Mouse (Mus musculus): ENCODE data around the gene Pla2g5. TPM values are rescaled to one million over a fixed set of nuclear protein-coding genes. Genes with fewer than 3 reads are reported as not detected.

Pla2g5 gene
- polyA plus RNA-seq, 1 experiment from 2014 or later: 0.79 TPM

DNA sequence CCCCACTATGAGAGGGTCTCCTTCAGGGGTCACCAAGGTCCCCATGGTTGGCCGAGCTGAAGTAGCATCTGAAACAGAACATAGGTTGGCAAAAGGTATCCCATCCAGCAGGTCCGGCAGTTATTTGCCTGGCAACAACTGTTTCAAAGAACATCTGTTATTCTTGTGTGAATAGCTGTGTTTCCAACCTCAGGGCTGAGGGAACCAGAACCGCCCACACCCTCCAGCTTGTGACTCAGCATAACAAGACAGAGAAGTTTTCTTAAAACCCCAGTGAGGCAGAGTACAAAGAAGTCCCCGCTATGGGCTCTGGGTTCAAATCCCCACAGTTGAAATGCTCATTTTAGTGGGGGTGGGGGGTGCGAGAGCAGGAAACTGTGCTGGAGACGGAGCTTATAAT, 81.2 kb downstream of the Pla2g5 start:
- Histone ChIP-seq H3K4me1 (ENCODE audit: control insufficient read depth, insufficient read depth, low read length) (0 out of 2 replicates have a peak, but pooled peaks cover 4% of the 10 kb centered on the region), H3K27ac (ENCODE audit: low read length) (no peak overlapping the region), H3K4me3 (ENCODE audit: low read depth, low read length) (no peak overlapping the region), H3K4me2 (ENCODE audit: low read length) (no peak overlapping the region), H3K9me3 (replicated peaks; ENCODE audit: control insufficient read depth, low read length, poor library complexity, severe bottlenecking) (no peaks in the 10 kb centered on the region), H3K36me3 (ENCODE audit: control insufficient read depth, insufficient read depth, low read length) (no peaks in the 10 kb centered on the region), H3K9ac (ENCODE audit: low read depth, low read length) (no peak overlapping the region), H3K27me3 (ENCODE audit: control insufficient read depth, insufficient read depth, low read depth, low read length) (no peaks in the 10 kb centered on the region)
- 83% methylated on average over 6 of the region's 6 CpGs for WGBS
- ATAC-seq: no peak

DNA sequence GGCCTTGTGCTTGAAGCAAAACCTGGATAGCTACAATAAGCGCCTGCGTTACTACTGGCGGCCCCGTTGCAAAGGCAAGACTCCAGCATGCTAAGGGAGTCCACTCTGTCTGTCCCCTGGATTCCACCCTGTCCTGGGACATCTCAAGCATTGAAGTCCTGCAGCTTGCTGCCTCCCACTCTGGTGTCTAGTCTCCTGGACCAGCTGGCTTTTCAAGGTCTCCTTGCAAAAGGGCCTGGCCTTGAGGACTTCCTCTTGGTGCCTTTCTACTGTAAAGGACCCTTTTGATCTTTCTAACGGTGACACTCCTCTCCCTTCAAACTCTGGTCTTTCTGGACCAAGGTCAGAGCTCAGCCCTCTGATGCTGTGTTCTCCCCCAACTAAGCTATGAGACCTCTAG, 83.0 kb downstream of the Pla2g5 start:
- H3K4me3 ChIP-seq (ENCODE audit: low read depth, low read length): no peak overlapping the region
- no peaks in the 10 kb centered on the region for H3K9me3 ChIP-seq (replicated peaks; ENCODE audit: control insufficient read depth, low read length, poor library complexity, severe bottlenecking)
- no peak for ATAC-seq
- no peaks in the 10 kb centered on the region for H3K36me3 ChIP-seq (ENCODE audit: control insufficient read depth, insufficient read depth, low read length)
- H3K27ac ChIP-seq (ENCODE audit: low read length): no peak overlapping the region
- no peak overlapping the region for H3K9ac ChIP-seq (ENCODE audit: low read depth, low read length)
- 93% methylated on average over 5 of the region's 5 CpGs for WGBS
- 0 out of 2 replicates have a peak, but pooled peaks cover 4% of the 10 kb centered on the region for H3K4me1 ChIP-seq (ENCODE audit: control insufficient read depth, insufficient read depth, low read length)
- no peak overlapping the region for H3K4me2 ChIP-seq (ENCODE audit: low read length)
- no peaks in the 10 kb centered on the region for H3K27me3 ChIP-seq (ENCODE audit: control insufficient read depth, insufficient read depth, low read depth, low read length)

DNA sequence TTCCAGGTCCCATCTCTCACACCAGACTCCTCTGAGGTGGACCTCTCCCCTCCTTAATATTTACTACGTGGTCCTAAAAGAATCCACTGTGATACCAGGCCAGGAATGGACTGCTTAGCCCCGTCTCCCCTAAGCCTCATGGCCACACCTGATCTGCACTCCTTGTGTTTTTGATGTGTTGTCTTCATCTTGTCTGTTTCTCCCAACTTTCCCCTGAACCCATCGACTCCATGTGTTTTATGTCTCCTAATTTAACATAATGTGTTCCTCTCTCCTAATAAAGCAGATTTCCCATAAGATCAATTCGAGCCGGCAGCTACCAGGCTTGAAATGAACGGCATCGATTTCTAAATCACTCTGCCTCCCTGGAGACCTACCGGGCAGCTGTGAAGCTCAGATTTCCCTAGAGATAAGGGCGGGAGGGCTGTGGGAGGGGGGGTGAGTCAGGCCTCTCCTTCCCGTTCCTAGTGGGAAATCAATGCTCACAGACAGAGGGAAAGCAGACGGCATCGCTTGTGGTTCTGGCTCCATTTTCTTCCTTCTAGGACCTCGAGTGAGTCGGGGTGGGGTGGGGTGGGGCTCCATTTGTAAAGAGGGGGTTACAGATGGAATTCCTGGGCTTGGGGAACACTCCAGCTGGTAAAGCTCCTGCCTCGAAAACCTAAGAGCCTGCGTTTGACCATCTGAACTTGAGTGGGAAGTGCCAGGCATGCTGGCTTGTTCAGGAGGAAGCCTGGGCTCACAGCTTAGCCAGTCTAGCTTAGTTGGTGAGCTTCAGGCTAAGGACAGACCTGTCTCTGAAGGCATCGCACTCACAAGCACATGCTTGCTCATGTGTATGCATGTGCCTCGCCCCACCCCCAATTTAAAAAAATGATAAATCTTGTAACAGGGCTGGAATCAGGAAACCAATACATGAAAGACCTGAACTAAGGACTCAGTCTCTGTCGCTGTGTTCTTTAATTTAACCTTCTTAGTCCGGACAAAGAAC, 85.6 kb downstream of the Pla2g5 start:
- Histone ChIP-seq H3K9ac (ENCODE audit: low read depth, low read length) (no peak overlapping the region), H3K4me1 (ENCODE audit: control insufficient read depth, insufficient read depth, low read length) (0 out of 2 replicates have a peak, but pooled peaks cover 4% of the 10 kb centered on the region), H3K9me3 (replicated peaks; ENCODE audit: control insufficient read depth, low read length, poor library complexity, severe bottlenecking) (no peaks in the 10 kb centered on the region), H3K27ac (ENCODE audit: low read length) (no peak overlapping the region), H3K27me3 (ENCODE audit: control insufficient read depth, insufficient read depth, low read depth, low read length) (no peaks in the 10 kb centered on the region), H3K4me3 (ENCODE audit: low read depth, low read length) (no peak overlapping the region), H3K4me2 (ENCODE audit: low read length) (no peak overlapping the region), H3K36me3 (ENCODE audit: control insufficient read depth, insufficient read depth, low read length) (no peaks in the 10 kb centered on the region)
- no peak for ATAC-seq
- 40% methylated on average over 20 of the region's 20 CpGs for WGBS

DNA sequence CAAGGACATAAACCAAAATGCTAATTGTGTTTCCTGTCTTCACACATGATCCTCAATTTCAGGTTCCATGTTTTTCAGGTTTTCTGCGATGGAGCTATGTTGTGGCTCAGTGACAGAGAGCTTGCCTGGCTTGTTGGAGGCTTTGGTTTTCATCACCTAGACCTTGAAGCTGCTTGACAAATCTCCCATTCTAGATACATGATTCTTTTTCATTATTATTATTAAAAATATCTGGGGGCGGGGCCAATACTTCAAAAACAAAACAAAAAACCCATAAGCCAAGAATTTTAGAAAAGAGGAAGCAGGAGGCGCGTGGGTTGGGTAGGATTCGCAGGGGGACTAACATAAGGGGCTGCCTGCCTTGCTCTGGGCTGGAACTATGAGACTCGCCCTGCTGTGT, 87.8 kb downstream of the Pla2g5 start, which contains the start of gene Pla2g2d:
Gene Pla2g2d (plus strand): TSS at position 301 of the 400 bp plus-strand sequence.
- Histone ChIP-seq H3K9me3 (replicated peaks; ENCODE audit: control insufficient read depth, low read length, poor library complexity, severe bottlenecking) (no peaks in the 10 kb centered on the region), H3K9ac (ENCODE audit: low read depth, low read length) (no peak within 1 kb of the TSS), H3K27me3 (ENCODE audit: control insufficient read depth, insufficient read depth, low read depth, low read length) (no peaks in the 10 kb centered on the region), H3K4me1 (ENCODE audit: control insufficient read depth, insufficient read depth, low read length) (0 out of 2 replicates have a peak, but pooled peaks cover 4% of the 10 kb centered on the region), H3K36me3 (ENCODE audit: control insufficient read depth, insufficient read depth, low read length) (no peaks in the 10 kb centered on the region), H3K27ac (ENCODE audit: low read length) (no peak within 1 kb of the TSS), H3K4me2 (ENCODE audit: low read length) (no peak within 1 kb of the TSS), H3K4me3 (ENCODE audit: low read depth, low read length) (no peak within 1 kb of the TSS)
- 92% methylated on average over 6 of the region's 6 CpGs for WGBS
- no peak for ATAC-seq

DNA sequence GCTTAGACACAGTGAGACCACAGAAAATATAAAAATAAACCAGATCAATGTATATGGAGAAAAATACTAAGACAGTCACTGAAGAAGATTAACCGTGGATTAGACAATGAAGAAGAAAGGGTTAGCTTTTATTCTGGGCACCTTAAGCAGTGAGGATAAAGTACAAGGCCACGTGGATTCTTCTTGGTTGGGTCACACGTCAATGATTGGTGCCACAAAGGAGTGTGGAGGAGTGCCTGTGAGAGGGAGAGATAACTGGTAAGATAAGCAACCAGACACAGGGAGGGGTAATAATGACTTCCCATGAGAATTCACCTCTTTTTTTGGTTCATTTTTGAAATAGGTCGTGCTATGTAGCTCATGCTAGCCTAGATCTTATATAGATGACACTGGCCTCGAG, 90.9 kb downstream of the Pla2g5 start:
- Histone ChIP-seq H3K9me3 (replicated peaks; ENCODE audit: control insufficient read depth, low read length, poor library complexity, severe bottlenecking) (no peaks in the 10 kb centered on the region), H3K27ac (ENCODE audit: low read length) (no peak overlapping the region), H3K4me3 (ENCODE audit: low read depth, low read length) (no peak overlapping the region), H3K36me3 (ENCODE audit: control insufficient read depth, insufficient read depth, low read length) (no peaks in the 10 kb centered on the region), H3K4me1 (ENCODE audit: control insufficient read depth, insufficient read depth, low read length) (0 out of 2 replicates have a peak, but pooled peaks cover under 1% of the 10 kb centered on the region), H3K4me2 (ENCODE audit: low read length) (no peak overlapping the region), H3K27me3 (ENCODE audit: control insufficient read depth, insufficient read depth, low read depth, low read length) (no peaks in the 10 kb centered on the region), H3K9ac (ENCODE audit: low read depth, low read length) (no peak overlapping the region)
- ATAC-seq: no peak
- WGBS: 74% methylated on average over 5 of the region's 5 CpGs

DNA sequence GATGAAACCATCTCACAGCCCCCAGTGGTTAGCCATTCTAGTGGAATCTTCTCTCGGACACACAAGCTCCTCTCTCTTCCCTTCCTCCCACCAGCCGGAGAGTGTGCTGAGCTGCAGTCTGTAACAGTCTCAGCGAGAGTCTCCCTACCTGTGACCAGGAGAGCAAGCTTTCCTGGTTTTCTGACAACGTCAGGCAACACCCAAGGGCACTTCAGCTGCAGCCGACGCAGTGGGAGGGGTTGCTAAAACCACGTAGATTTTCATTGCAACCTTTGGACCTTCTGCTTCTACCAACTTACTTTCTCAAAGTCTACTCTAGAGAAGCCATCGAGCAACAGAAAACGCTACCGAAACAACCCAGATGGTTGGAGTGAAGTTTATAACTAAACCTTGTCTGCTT, 91.3 kb downstream of the Pla2g5 start:
- 88% methylated on average over 10 of the region's 10 CpGs for WGBS
- no peak overlapping the region for H3K9ac ChIP-seq (ENCODE audit: low read depth, low read length)
- no peak for ATAC-seq

DNA sequence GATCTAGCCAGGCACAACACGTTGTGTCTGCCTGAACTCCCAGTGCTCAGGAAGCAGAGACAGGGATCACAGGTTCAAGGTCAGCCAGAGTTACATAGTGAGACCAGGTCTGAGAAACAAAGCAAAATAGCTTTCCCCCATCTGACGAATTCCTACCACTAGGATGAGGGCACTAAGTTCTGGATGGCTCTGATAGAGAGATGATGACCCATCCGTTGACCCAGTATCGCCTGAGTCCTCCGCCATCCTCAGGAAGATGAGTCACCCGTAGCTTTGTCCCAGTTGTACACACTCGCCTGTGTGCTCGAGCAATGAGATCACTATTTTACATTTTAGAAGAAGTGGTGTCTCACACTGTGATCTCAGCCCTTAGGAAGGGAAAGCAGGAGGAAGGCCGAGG, 101.0 kb downstream of the Pla2g5 start:
- H3K4me1 ChIP-seq (ENCODE audit: control insufficient read depth, insufficient read depth, low read length): no peaks in the 10 kb centered on the region
- no peaks in the 10 kb centered on the region for H3K36me3 ChIP-seq (ENCODE audit: control insufficient read depth, insufficient read depth, low read length)
- WGBS: 84% methylated on average over 9 of the region's 9 CpGs
- H3K27ac ChIP-seq (ENCODE audit: low read length): no peak overlapping the region
- no peak for ATAC-seq
- no peaks in the 10 kb centered on the region for H3K27me3 ChIP-seq (ENCODE audit: control insufficient read depth, insufficient read depth, low read depth, low read length)
- H3K9ac ChIP-seq (ENCODE audit: low read depth, low read length): no peak overlapping the region
- H3K4me3 ChIP-seq (ENCODE audit: low read depth, low read length): no peak overlapping the region
- H3K4me2 ChIP-seq (ENCODE audit: low read length): no peak overlapping the region
- no peaks in the 10 kb centered on the region for H3K9me3 ChIP-seq (replicated peaks; ENCODE audit: control insufficient read depth, low read length, poor library complexity, severe bottlenecking)

More for the DNA sequence above, 91.3 kb downstream of the Pla2g5 start:
- Histone ChIP-seq H3K9me3 (replicated peaks; ENCODE audit: control insufficient read depth, low read length, poor library complexity, severe bottlenecking) (no peaks in the 10 kb centered on the region), H3K27me3 (ENCODE audit: control insufficient read depth, insufficient read depth, low read depth, low read length) (no peaks in the 10 kb centered on the region), H3K36me3 (ENCODE audit: control insufficient read depth, insufficient read depth, low read length) (no peaks in the 10 kb centered on the region), H3K4me1 (ENCODE audit: control insufficient read depth, insufficient read depth, low read length) (no peaks in the 10 kb centered on the region), H3K27ac (ENCODE audit: low read length) (no peak overlapping the region), H3K4me3 (ENCODE audit: low read depth, low read length) (no peak overlapping the region), H3K4me2 (ENCODE audit: low read length) (no peak overlapping the region)

DNA sequence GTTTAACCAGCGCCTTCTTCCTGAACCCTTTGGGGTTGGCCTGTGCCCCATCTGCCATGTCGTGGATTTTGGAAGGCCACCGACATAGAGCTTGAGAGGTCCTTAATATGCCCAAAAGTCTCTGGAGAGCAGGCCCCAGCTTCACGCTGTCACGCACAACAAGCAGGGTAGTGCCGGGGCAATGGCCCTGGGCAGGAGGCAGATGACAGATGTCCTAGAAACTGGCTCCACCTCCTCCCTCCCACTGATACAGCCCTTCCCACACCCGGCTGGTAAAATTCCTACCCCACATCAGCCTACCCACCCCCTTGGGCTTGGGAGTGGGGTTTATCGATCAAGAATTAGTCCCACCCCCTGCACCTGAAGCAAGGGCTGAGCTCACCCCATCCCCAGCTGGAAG, 105.9 kb downstream of the Pla2g5 start, which contains the start of gene Pla2g2f:
Gene Pla2g2f (minus strand): TSS at position 211 of the 400 bp plus-strand sequence.
- Histone ChIP-seq H3K27me3 (ENCODE audit: control insufficient read depth, insufficient read depth, low read depth, low read length) (no peaks in the 10 kb centered on the region), H3K36me3 (ENCODE audit: control insufficient read depth, insufficient read depth, low read length) (no peaks in the 10 kb centered on the region), H3K4me3 (ENCODE audit: low read depth, low read length) (no peak within 1 kb of the TSS), H3K4me2 (ENCODE audit: low read length) (no peak within 1 kb of the TSS), H3K9ac (ENCODE audit: low read depth, low read length) (no peak within 1 kb of the TSS), H3K9me3 (replicated peaks; ENCODE audit: control insufficient read depth, low read length, poor library complexity, severe bottlenecking) (no peaks in the 10 kb centered on the region), H3K27ac (ENCODE audit: low read length) (no peak within 1 kb of the TSS), H3K4me1 (ENCODE audit: control insufficient read depth, insufficient read depth, low read length) (peaks cover 4% of the 10 kb centered on the region)
- WGBS: 64% methylated on average over 8 of the region's 8 CpGs
- no peak for ATAC-seq

DNA sequence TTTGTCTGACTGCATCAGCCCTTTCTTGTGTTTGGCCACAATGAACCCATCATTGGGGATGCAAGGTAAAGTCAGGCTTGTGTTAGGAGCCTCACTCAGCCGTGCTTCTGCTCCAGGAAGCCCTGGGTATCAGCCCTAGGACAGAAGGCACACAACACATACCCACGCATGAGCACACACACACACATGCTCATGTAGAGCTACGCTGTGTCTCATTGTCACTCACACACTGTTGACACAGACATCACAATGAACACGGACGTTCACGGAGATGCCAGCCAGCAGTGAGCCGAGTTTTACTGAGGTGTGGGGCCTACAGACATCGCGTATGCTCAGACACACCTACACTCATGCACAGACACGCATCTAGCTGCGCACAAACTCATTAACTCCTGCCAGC, 107.3 kb downstream of the Pla2g5 start:
- no peaks in the 10 kb centered on the region for H3K36me3 ChIP-seq (ENCODE audit: control insufficient read depth, insufficient read depth, low read length)
- ATAC-seq: no peak
- no peak overlapping the region for H3K4me3 ChIP-seq (ENCODE audit: low read depth, low read length)
- H3K4me1 ChIP-seq (ENCODE audit: control insufficient read depth, insufficient read depth, low read length): peaks cover 4% of the 10 kb centered on the region
- no peak overlapping the region for H3K27ac ChIP-seq (ENCODE audit: low read length)
- H3K9ac ChIP-seq (ENCODE audit: low read depth, low read length): no peak overlapping the region
- H3K9me3 ChIP-seq (replicated peaks; ENCODE audit: control insufficient read depth, low read length, poor library complexity, severe bottlenecking): no peaks in the 10 kb centered on the region
- no peak overlapping the region for H3K4me2 ChIP-seq (ENCODE audit: low read length)
- H3K27me3 ChIP-seq (ENCODE audit: control insufficient read depth, insufficient read depth, low read depth, low read length): no peaks in the 10 kb centered on the region
- WGBS: 79% methylated on average over 11 of the region's 11 CpGs

Measured in midbrain, embryonic 16.5 days (tissue).